Mouse (Mus musculus) R1 (cell line): ENCODE results near the gene Sipa1l1.

Source experiments
- DNase-seq: peaks from one replicate; pipeline ENCODE4 v3.0.0-alpha.2; 2018; ENCODE audit warnings: low read depth, low spot score

Gene Sipa1l1

GRCm38 (mm10) chr12:82168820-82169533 lies at the start of gene Sipa1l1:
Sipa1l1 (plus strand) TSS chr12:82169320.
- DNase-seq: peak; percentile 99

GRCm38 (mm10) chr12:82121947-82122346 lies 47.2 kb upstream of the Sipa1l1 start:
- DNase-seq: no peak

GRCm38 (mm10) chr12:82122450-82123249 lies 46.5 kb upstream of the Sipa1l1 start:
- no peak for DNase-seq

GRCm38 (mm10) chr12:82126796-82127195 lies 42.3 kb upstream of the Sipa1l1 start:
- no peak for DNase-seq

GRCm38 (mm10) chr12:82139234-82140166 lies 29.6 kb upstream of the Sipa1l1 start:
- DNase-seq: no peak

GRCm38 (mm10) chr12:82143371-82143770 lies 25.7 kb upstream of the Sipa1l1 start:
- no peak for DNase-seq

GRCm38 (mm10) chr12:82145173-82145572 lies 23.9 kb upstream of the Sipa1l1 start:
- DNase-seq: no peak

- no peak for DNase-seq
These were observed 22.0 kb upstream of the Sipa1l1 start for GRCm38 (mm10) chr12:82147021-82147693.

GRCm38 (mm10) chr12:82148328-82148930 lies 20.7 kb upstream of the Sipa1l1 start:
- no peak for DNase-seq

GRCm38 (mm10) chr12:82151019-82151418 lies 18.1 kb upstream of the Sipa1l1 start:
- DNase-seq: no peak

- no peak for DNase-seq
These were observed 14.6 kb upstream of the Sipa1l1 start for GRCm38 (mm10) chr12:82154527-82154926.

- no peak for DNase-seq
These were observed 10.6 kb upstream of the Sipa1l1 start for GRCm38 (mm10) chr12:82158516-82158915.

GRCm38 (mm10) chr12:82159372-82159771 lies 9.7 kb upstream of the Sipa1l1 start:
- peak; percentile 27 for DNase-seq

- DNase-seq: no peak
These were observed 3.5 kb upstream of the Sipa1l1 start for GRCm38 (mm10) chr12:82165651-82166050.

GRCm38 (mm10) chr12:82166101-82166571 lies 3.0 kb upstream of the Sipa1l1 start:
- peak; percentile 85 for DNase-seq

GRCm38 (mm10) chr12:82169571-82170431 lies 681 bp downstream of the Sipa1l1 start:
- peak; percentile 62 for DNase-seq

GRCm38 (mm10) chr12:82170461-82171279 lies 1.6 kb downstream of the Sipa1l1 start:
- no peak for DNase-seq

- DNase-seq: no peak
These were observed 2.5 kb downstream of the Sipa1l1 start for GRCm38 (mm10) chr12:82171591-82171990.

- no peak for DNase-seq
These were observed 4.5 kb downstream of the Sipa1l1 start for GRCm38 (mm10) chr12:82173623-82174022.
